Mouse (Mus musculus) cerebellum, adult 9-10 months (tissue): Measurements from ENCODE around the gene Dpf2.

Experiments
- DNase-seq: peaks from one replicate; pipeline ENCODE4 v3.0.0; 2022

Dpf2 gene

DNA sequence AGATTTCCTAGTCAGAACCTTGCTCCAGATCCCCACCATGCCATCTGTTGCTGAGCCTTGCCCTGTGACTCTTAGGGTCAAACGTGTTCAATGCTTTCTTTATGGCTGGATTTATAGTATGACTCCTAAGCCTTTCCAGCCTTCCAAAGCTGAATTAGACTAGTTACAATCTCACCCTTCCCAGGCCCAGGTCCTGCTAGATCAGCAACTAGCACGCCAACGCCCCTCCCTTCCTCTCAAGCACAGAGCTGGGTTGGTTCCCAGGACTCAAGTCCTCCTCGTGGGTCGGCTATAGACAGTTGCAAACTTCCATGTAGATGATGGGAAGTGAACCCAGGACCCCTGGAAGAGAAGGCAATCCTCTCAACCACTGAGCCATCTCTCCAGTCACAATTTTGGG, 22.9 kb upstream of the Dpf2 start:
- DNase-seq: no peak

DNA sequence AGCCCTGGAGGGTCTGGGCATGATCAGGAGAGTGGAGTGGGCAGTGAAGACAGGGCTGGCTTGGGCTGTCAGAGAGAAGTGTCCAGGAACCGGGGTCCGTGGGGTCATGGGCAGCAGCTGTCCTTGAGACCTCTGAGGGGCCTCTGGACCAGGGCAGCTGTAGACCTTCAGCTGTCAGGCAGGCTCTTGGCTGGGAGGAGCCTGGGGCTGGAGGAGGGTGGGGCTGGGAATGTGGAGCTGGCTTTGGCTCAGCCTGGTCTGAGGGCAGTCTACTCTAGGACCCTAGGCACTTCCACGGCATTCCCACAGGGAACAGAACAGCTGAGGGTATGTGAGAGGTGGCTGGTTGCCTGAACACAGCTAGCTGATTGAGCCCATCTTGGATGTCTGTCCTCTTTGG, 22.5 kb upstream of the Dpf2 start:
- no peak for DNase-seq

DNA sequence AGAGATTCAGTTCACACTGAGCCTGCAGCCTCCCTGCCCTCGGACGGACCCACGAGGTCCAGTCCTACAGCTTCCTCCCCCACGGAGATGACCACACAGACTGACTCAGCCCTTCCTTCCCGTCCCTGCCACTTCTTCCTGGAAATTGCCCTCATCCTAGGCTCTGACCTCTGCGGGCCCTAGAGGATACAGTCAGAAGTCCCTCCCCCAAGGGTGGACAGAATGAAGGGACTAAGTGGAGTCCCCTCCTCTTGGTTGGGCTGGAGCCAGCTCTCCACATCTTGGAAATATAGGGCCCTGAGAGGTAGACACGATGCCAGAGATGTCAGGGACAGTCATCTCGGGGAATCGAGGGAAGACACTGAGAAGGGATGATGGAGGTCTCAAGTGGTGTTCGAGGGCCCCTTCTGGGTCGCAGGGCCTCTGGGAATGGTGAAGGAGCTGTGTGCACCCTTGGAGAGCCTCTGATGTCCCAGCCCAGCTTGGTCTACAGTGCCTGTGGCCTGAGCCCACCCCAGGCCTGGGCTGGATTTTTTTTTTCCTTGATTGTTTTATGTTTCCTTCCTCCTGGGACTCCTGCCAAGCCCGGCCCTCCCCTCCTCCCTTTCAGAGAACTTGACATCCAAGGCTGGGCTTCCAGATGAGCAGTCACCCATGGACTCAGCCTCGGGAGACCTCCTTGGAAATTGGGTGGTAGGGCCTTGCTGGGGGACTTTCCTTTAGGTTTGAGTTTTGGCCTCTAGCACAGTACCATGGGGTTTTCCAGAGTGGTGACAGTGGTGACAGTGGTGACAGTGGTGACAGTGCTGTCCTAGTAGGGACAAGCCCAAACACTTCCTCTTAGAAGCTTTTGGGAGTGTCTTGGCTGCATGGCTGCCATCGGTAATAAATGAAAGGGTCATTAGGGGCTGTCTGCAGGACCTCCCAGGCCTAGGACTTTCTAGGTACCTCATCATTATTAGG, 17.1 kb upstream of the Dpf2 start:
- DNase-seq: no peak

DNA sequence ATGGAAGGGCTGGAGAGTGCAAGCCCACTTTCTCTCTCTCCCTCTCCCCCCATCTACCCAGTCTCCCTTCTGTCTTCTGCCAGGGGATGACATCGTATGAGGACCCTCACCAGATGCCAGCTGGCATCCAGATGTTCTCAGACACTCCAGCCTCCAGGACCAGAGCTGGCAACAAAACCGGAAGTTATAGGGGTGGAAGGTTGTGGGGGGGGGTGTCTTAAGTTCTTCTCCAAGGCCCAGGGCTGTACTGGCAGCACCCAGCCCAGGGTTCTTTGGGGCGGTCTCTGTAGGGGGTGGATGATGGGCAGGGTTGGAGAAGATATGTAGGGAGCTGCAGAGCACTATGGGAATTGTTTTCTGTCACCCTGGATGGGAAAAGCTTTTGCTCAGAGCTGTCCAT, 15.7 kb upstream of the Dpf2 start:
- no peak for DNase-seq

DNA sequence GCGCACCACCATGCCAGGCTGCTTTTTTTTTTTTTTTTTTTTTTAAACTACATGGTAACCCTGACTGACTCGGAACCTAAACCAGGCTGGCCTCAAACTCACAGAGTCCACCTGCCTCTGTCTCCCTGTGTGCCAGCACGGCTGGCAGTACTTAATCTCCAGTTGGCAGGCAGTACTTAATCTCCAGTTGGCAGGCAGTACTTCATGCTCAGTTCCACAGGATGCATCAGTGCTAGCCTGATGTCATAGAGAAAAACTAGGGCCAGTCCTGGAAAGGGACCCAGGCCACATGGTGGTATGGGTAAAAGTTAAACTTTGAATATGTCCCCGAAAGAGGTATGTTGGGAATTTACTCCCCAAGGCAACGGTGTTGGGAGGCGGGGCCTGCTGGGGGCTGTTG, 15.3 kb upstream of the Dpf2 start:
- no peak for DNase-seq

DNA sequence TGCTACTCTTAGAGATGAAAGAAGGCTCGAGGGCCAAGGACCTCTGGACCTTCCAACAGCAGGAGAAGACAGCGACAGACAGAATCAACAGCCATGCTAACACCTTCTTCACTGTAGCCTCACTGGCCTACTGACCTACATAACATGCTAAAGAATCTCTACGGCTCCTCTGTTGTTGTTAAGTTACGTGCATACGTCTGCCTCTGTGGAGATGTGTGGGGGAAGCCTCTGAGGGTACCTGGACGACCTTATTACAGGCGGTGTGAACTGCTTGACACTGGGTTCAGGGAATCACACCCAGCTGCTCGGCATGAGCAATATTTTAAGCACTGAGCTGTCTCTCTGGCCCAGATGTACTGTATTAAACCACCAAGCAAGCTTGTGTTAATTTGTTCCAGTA, 14.7 kb upstream of the Dpf2 start:
- no peak for DNase-seq

DNA sequence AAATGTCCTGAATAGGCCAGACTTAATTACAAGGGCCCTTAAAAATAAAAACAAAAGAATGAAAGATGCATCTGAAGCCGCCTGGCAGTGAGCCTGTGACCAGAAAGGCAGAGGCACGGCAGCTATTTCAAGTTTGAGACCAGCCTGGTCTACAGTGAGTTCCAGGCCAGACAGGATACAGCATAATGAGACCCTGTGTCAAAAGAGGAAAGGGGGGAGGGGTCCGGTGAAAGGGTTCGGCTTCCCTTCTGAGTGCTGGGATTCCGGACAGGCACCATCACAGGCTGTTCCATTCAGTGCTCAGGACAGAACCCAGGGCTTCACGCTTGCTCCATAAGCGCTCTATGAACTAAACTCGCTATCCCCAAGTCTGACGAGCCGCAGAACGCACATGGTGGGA, 14.2 kb upstream of the Dpf2 start:
- no peak for DNase-seq

DNA sequence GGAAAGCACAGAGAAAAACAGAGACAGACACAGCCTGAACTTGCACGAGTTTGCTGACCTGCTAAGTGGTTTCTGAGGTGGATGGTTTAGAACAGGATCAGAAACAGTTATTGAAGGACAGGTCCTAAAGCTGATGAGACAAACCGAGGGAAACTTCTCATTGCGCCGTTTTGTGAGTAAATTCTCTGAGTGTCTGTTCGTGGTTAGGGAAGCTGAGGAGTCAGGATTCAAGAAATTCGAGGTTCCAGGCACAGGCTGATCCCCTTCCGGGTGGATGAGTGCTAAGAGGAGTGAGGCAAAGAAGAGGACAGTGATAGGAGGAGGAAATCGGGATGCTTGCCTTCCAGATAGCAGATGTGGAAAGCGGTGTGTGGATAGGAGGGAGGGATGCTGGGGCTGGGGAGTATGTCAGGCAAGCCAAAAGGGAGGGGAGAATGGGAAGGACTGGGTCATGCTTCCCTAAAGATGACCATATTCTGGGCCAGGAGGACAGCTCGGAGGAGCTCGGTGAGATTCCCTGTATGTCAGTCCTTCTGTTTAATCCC, 12.6 kb upstream of the Dpf2 start:
- DNase-seq: no peak

DNA sequence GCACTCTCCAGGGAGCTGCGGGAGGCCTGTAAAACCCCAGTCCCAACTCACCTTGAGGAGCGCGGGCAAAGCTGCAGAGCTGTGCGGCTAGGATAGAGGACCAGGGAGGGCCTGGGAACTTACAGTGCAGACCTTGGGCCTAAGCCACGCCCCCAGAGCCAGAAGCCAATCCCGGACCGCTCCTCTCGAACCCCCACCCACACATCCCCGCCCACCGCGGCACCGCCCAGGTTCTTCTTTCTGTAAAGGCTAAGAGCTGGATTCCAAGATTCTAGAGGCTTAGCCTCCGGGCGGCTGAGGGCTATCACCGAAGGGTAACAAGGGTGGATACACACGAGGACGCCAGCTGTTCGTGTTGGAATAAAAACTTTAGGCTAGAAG, 11.9 kb upstream of the Dpf2 start, which contains the start of gene Cdc42ep2:
TSS of gene Cdc42ep2 (minus strand) at position 104 of the 381 bp plus-strand sequence.
- peak; percentile 95 for DNase-seq

DNA sequence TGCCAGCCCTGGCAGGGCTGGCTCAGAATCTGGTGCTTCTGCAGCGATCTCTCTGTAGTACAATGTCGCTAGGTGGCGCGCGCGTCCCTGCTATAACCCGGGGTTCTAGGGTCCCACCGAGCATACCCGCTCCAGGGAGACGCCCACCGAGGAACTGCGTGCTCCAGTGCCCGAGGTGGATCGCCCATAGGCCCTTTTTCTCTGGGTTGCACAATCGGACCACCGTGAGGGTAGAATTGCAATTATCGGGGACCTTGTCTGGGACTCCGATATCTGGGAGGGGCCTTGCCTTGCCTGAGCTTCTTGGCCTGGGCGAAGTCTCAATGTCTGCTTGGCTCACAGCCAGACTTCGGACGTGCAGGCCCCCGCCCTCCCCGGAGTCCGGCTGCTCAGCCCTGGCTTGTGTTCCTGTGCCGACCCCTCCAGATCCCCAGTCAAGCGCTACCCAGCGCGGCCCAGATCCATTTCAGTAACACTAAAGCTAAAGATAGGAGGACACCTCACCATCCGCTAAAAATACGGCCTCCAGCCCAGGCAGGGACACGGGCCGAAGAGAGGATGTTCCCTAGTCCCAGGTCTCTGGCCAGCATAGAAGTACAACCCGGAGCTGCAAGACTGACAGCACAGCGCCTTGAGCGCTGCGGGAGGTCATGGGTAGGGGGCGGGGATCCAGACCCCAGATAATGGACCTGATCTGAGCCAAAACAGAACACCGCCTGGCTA, 11.3 kb upstream of the Dpf2 start:
- peak; percentile 90 for DNase-seq

DNA sequence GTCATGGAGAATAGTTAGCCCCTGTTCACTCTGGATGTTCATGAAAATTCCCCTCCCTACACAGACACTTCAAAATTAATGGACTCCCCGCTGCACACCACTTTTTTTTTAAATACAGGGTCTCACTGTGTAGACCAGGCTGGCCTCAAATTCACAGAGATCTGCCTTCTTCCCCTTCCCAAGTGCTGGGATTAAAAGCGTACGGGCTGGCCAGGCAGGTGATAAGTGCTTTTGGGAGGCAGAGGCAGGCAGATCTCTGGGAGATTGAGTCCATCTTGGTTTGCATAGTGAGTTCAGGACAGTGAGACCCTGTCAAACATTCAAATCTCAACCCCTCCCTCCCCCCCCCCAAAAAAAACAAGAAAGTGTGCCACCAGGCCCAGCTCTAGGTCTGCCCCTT, 10.2 kb upstream of the Dpf2 start:
- DNase-seq: no peak

DNA sequence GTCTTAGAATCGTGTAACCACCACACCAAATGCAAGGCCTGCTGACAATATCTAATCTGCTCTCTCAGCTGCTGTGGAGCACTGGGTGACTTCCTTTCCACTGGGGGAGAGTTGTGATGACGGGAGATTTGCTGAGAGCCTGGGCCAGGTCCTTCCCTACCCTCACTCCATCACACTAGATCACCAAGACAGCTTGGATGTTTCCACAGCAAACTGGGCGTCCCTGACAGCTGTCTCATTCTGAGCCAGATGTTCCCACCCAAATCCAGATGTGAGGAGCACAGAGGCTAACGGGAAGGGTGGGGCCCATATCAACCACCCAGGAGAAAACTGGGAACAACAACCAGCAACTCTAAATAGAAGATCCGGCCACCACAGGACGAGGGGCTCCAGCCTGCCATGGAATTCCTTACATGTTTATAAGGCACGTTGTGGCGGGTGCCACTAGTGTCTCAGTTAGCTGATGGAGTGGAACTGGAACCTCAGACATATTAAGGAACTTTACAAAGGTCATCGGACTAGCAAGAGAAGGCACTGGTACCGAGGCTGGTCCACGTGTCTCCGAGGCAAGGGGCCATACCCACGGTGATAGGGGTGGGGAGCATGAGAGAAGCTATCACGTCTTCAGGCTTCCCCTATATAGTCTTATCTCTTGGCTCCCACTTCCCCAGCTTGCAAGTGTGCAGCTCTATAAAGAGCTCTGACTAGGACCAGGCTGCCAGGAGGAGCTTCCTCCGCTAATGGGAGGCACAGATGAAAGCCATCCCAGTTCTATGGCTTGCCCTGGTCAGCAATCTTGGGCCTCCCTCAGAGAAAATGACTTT, 9.5 kb upstream of the Dpf2 start:
- no peak for DNase-seq

DNA sequence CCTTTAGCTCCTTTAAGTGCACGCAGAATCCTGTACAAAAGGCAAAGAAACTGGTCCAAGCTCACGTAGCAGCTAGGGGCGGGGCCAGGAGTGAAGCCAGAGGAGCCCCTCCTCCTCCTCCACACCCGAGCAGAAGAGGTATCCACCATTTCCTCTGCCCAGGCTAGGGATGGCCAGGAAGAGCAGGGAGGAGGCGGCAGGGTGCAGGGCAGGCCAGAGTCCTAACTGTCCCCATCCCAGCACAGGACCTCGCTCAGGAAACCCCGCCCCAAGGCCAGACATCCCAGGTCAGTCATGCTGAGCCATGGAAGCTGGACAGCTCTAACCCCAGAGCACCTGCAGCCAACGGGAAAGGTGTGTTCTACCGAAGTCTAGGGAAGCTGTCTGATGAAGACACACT, 8.9 kb upstream of the Dpf2 start:
- DNase-seq: no peak

DNA sequence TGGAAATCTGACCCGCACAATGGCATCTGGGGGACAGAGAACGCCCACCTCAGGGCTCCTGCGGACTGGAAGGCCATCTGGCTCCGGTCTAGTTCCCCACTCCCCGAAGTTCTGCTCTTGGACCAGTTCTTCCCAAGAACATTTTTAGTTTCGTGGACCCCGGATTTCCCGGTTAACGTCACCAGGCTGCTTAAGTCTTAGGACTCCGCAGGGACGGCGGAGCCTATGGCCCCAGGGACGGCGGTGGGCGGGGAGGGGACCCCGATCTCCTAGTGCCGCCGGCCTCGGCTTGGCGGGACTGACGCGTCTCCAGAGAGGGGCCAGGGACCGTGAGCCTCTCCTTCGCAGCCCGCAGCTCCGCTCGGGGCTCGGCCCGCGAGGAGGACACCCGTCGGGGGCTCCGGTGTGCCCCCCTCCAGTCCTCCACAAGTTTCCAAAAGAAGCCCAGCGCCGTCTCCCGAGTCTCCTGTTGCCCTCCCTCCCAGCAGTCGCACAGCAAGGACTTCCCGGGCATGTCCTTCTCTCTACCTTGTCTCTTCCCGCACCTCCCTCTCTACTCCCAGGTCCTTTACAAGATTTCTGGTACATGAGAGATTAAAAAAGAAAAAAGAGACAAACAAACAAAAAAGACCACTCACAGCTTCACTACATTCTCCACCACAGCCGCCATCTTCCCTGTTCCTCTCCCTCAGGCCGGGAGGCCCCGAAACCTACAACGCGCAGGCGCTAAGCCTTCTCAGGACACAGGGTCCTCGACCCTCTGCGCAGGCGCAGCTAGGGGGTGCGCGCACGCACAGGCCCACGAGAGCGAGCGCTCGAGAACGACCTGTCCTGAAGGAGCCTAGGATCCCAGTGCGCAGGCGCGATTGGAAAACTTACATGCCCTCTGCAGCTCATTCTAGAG, 455 bp downstream of the Dpf2 start:
- DNase-seq: peak; percentile 99

DNA sequence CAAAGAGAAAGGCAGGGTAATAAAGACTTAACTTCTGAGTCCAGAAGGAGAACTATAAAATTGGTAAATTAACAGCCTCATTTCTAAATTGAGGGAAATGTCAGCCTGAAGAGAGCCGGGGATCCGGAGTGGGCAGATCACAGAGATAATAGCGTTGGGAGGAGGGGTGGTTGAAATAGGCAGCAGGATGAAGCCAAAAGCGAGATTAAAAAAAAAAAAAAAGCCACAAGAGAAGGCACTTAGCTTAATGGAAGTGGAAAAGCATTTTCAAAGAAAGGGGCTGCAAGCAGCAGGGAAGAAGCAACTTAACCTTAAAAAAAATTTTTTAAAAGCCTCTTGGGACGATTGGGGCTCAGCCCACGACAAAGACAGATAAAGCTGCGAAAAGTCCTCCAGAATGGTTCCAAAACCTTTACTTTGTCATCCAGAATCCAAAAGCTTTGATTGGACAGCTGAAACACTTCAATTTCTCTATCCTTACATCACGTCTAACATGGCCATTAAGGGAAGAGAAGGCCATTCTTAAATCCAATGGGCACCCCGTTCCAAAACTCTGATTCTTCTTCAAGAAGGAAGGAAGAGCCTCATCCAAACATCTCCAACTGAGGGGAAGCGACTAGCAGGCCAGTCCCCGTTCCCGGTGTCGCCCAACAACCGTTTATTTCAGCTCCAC, 1.2 kb downstream of the Dpf2 start:
- no peak for DNase-seq

DNA sequence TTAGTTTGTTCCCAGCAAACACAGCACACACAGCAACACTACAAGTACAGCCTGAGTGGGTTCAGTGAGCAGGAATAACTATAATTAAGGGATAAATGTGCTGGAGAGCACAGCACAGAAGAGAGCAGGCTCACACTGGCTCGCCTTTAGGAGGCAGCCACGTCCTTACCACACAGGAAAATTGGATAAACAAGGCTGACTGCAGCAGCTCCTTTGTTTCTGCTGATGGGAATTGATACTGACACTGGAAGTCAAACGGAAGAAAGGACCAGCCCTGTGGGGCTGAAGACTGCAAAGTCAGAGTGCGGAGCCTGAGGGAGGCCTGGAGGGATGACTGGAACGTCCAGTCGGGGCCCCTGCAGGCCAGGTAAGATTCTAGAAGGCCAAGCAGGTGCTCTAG, 2.6 kb downstream of the Dpf2 start:
- no peak for DNase-seq

DNA sequence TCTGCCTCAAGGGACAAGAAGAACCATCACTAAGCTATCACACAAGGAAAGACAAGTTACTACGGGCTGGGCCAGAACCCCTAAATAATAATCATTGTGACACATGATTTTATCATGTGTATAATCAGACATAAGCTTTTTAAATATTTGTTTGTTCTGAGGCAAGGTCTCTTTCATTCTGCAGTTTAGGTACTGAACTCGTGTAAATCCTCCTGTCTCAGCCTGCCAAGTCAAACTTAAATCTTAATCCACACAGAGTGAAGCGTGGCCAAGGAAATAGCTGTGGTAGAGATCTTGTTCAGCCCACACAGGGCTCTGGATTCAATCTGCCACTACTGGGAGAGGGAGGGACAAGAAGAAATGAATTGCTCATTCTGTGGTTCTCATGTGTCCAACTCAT, 5.5 kb downstream of the Dpf2 start:
- no peak for DNase-seq

DNA sequence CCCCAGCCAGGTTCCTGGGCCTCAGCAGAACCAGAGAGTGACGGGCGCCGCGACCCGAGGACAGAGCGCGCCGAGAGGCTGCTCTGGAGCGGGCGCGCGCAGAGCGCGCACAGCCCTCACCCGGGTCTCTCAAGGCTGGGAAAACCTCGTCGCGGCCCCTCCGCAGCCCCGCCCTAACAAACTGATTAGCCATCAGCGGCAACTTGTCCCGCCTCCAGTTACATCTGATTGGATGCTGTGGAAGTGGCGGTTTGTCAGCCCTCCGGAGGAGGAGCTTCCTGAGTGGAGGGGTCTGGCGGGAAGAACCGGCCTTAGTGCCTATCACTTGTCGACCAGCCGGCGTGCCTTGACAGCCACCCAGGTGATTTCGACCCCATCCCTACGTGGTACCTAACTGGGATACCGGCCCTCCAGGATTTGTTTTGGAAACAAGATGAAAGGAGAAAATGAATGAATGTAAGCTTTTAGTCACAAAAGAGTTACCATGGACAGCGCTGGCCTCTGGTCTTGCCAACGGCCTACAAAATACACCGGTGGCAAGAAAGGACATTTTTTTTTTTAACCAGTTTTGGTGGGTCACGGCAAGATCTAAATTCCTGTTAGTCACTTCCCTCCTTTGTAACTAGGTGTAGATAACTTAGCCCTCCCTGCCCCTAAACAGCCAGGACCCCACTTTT, 18.7 kb downstream of the Dpf2 start, which contains the start of gene Tigd3:
TSS of gene Tigd3 (minus strand) at position 148 of the 677 bp plus-strand sequence.
- DNase-seq: peak; percentile 96

DNA sequence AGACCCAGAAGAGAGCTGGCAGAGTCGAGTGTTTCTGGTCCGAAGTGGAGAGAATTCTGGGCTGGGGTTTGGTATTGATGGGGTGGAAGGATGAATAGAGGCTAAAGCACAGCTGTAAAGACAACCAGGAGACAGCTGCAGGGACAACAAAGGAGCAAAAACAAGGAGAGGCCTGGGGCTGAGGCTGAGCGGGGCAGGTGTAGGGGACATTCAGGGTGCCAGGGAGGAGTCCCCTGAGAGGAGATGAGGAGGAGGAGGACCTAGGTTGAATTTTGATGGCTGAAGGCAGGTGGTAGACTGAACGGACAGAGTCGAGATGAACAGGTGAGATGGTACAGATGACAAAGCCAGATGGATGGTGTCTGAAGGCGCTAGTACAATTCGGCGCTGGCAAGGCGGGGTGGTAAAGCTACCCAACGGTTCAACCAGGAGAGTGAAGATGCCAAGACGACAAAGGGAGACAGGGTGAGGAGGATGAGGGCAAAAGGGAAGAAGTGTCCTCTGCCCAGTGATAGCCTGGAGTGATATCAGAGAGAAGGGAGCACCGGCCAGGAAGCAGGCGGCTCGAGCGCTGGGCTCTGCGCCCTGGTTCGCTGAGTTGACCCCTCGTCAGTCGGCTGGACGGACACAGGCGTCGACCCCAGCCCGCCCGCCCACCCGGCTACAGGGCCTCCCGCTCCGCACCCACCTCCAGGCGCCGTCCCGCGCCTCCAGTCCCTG, 19.4 kb downstream of the Dpf2 start:
- DNase-seq: peak; percentile 49

DNA sequence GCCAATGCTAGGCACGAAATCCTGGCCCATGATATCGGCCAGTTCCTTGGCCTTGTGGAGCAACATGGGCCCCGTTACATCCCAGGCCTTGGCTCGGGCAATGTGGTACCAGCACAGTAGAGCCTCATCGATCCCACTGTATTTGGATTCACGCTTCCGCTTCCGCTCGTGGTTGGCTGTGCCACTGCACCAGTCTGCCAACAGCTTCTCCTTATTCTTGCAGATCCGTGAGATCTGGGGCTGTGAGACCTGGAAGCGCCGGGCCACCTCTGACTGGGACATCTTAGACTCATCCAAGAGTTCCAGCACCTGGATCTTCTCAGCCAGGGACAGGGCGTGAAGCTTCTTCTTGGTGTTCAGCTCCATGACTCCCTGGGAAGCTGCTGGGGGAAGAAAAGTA, 20.1 kb downstream of the Dpf2 start:
- DNase-seq: no peak
